Mouse (Mus musculus) lung, postnatal 0 days (tissue): ENCODE measurements around the gene Depdc1b. TPM values are rescaled to one million over a fixed set of nuclear protein-coding genes. Genes with fewer than 3 reads are reported as not detected.

Experiments used
- ATAC-seq: fragments of 200-750 bp; cut with Nextera tagmentation; 2 replicates; pipeline ENCODE4 v1.8.0; 2017; ENCODE audit warnings: moderate library complexity
- DNase-seq: peaks from one replicate; pipeline ENCODE4 v3.0.0-alpha.2; 2016; ENCODE audit warnings: low spot score
- H3K27ac ChIP-seq: fragments of 300-500 bp; sonication (generic); 2 replicates; pipeline ENCODE4 v1.5.1; 2014; ENCODE audit warnings: antibody characterized with exemption, mild to moderate bottlenecking, low read length, mixed read lengths
- H3K27me3 ChIP-seq: fragments of 300-500 bp; sonication (generic); replicated peaks from 2 replicates; pipeline ENCODE4 v1.6.1; 2014; ENCODE audit warnings: low read length, mixed read lengths; ENCODE audit not compliant: insufficient read depth
- H3K36me3 ChIP-seq: fragments of 300-500 bp; sonication (generic); 2 replicates; pipeline ENCODE4 v1.6.1; 2014; ENCODE audit warnings: low read length, mixed read lengths; ENCODE audit not compliant: insufficient read depth
- H3K4me1 ChIP-seq: fragments of 300-500 bp; sonication (generic); 2 replicates; pipeline ENCODE4 v1.6.1; 2014; ENCODE audit warnings: antibody characterized with exemption, low read depth, low read length, mixed read lengths; ENCODE audit not compliant: insufficient read depth
- H3K4me2 ChIP-seq: fragments of 300-500 bp; sonication (generic); replicated peaks from 2 replicates; pipeline ENCODE4 v1.6.1; 2014; ENCODE audit warnings: low read depth, mild to moderate bottlenecking, low read length, moderate library complexity, mixed read lengths
- H3K4me3 ChIP-seq: fragments of 300-500 bp; sonication (generic); 2 replicates; pipeline ENCODE4 v1.5.1; 2014; ENCODE audit warnings: low read depth, low read length
- H3K9ac ChIP-seq: fragments of 300-500 bp; sonication (generic); replicated peaks from 2 replicates; pipeline ENCODE4 v1.6.1; 2014; ENCODE audit warnings: low read depth, mild to moderate bottlenecking
- H3K9me3 ChIP-seq: fragments of 300-500 bp; sonication (generic); 2 replicates; pipeline ENCODE4 v1.6.1; 2016; ENCODE audit warnings: low read length, mixed read lengths
- CTCF ChIP-seq: IDR thresholded peaks from 2 replicates; pipeline ENCODE4 v1.5.1; 2016; ENCODE audit warnings: antibody characterized with exemption, mild to moderate bottlenecking
- EP300 ChIP-seq: IDR thresholded peaks from 2 replicates; pipeline ENCODE4 v1.6.1; 2016; ENCODE audit warnings: antibody characterized with exemption, mild to moderate bottlenecking, control low read depth
- WGBS: fragments of 180-500 bp; shearing (Covaris S2); extraction: QIAGEN DNeasy Blood & Tissue Kit; methylation state at CpG from one replicate; pipeline ENCODE4 v1.1.7; 2014; 5-methylcytosine and 5-hydroxymethylcytosine counted together
- polyA plus RNA-seq: library from polyadenylated mRNA; unstranded; fragments of >200 nt; fragmentation: Nextera tagmentation; extraction: Ambion mirVana; gene quantifications from 2 replicates; pipeline ENCODE4 v1.2.1, GENCODE M21; 2015

Depdc1b gene
- polyA plus RNA-seq, 1 experiment from 2014 or later, result 0.70 TPM

DNA sequence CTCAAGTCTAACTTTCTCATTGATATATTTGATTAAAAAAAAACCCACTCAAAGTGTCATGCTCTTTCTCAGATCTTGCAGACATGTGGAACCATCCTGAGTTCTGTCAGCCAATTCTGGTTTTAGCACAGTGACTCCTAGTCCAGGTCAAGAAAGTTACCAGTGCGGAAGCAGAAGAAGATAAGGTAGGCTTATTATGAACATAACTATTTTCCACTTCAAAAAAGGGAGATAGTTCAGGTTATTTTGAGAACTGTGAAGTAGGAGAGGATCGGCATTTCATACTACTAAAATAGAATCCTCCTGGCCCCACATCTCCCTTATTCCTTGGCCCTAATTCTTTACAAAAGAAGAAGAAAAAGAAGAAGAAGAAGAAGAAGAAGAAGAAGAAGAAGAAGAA lies 121.3 kb downstream of the Depdc1b start:
- Histone ChIP-seq H3K27me3 (no peaks in the 10 kb centered on the region), H3K9me3 (no peaks in the 10 kb centered on the region), H3K4me2 (no peak overlapping the region), H3K9ac (no peak overlapping the region), H3K4me1 (no peaks in the 10 kb centered on the region), H3K27ac (no peak overlapping the region), H3K4me3 (no peak overlapping the region), H3K36me3 (no peaks in the 10 kb centered on the region)
- ATAC-seq (no peak), DNase-seq (no peak)
- no peak for TF ChIP-seq EP300
- no peak for TF ChIP-seq CTCF
- WGBS, result 94% methylated on average over 2 of the region's 2 CpGs

DNA sequence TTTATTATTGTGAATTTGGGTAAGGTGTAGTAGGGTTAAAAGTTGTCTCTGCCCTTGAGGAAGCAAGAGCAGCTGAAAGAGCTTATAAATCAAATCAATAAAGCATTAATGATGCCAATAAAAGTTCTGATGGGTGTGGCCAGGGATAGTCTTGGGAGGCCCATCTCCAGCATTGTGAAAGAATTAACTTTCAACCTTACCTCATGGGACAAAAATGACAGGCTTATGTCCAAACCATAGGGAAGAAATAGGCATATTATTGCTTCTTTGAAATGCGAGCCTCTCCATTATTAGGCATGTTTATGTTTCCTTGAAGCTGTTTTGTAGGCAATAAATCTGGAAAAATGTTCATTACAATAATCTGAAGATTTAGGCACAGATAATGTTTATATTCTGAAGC lies 122.9 kb downstream of the Depdc1b start:
- no peaks in the 10 kb centered on the region for H3K27me3 ChIP-seq
- TF ChIP-seq EP300, result no peak
- TF ChIP-seq CTCF, result no peak
- DNase-seq (no peak), ATAC-seq (no peak)
- H3K9ac ChIP-seq, result no peak overlapping the region
- WGBS, result 74% methylated on average over 1 of the region's 1 CpGs
- H3K36me3 ChIP-seq, result no peaks in the 10 kb centered on the region
- no peak overlapping the region for H3K4me3 ChIP-seq
- no peaks in the 10 kb centered on the region for H3K4me1 ChIP-seq
- H3K9me3 ChIP-seq, result no peaks in the 10 kb centered on the region
- no peak overlapping the region for H3K4me2 ChIP-seq
- H3K27ac ChIP-seq, result no peak overlapping the region

DNA sequence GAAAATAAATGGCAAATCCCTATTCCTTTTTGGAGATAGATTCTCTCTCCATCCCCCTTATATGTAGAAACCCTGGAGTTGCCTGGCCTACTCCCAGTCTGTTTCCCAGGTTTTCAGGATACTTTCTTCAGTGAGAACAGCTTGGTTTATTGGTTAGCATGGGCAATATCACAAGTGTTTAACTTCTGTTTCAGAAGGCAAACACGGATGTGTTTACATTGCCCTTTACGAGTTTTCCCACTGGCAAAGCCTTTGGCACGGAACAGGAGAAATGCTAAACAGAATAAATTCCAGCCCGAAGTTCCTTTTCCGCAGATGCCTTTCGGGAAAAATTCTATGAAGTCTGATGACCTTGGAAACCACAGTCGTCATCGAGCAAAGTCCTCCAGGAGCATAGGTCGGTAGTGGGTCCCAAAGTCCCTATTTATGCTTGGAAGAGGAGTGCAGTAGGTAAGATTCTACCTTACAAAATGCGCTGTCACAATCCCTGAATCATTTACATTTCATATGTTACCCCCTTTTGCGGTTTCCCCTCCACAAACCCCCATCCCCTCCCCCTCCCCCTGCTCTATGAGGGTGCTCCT lies 132.3 kb downstream of the Depdc1b start:
- H3K27me3 ChIP-seq, result no peaks in the 10 kb centered on the region
- TF ChIP-seq EP300, result no peak
- no peak for TF ChIP-seq CTCF
- H3K4me2 ChIP-seq, result peak overlapping the region; percentile 27
- ATAC-seq, result peak; percentile 44; the same call in 1 of the 2 replicates
- H3K4me3 ChIP-seq, result no peak overlapping the region
- no peaks in the 10 kb centered on the region for H3K9me3 ChIP-seq
- H3K27ac ChIP-seq, result no peak overlapping the region
- peaks cover 3% of the 10 kb centered on the region; the same call in 1 of the 2 replicates for H3K4me1 ChIP-seq
- peak; percentile 29 for DNase-seq
- 40% methylated on average over 11 of the region's 11 CpGs for WGBS
- H3K9ac ChIP-seq, result no peak overlapping the region
- H3K36me3 ChIP-seq, result no peaks in the 10 kb centered on the region

DNA sequence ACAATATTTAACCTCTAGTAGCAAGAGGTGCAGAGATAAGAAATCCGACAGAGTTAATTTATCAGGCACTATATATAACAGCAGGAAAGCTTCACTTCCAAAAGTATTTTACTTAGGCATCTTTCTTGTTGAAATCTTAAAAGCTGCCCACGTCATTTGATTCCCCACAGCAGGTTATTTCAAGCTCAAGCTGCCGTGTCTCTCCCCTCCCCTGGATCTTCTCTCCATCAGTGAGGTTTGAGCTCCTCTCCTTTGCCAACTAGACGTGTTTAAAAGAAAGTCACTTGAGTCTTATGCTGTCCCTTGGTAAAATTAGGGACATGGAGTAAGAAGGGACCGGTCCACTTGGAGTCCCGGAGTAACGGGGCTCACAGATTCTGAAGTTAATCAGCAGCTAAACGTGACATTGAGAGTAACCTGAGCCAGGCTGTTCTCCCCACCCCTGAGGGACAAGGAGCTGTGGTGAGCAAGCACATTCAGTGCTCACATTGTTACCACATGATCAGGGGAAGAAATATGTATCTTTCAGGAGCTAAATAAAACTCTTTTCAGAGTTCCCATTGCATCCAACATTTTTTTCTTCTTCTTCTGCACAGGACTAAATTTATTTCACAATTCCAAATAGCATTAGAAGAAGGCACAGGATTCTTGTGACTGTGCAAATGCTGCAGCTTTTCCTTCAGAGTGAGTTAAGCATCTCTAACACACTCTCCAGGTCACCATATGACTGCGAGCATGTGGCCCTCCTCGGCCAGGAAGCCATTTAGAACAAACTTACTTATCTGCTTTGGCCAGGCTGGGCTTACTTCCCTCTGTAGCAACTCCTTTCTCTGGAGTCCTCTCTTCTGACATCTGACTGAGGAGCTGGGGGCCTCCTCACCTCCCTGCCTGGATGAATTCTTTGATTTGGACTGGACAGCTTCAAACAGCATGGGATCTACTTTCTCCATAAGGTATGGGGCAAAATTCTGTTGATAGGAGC lies 133.3 kb downstream of the Depdc1b start, which contains the start of gene Pde4d:
Gene Pde4d (plus strand): TSS at position 833 of the 982 bp plus-strand sequence.
- Histone ChIP-seq H3K27ac (no peak within 1 kb of the TSS), H3K4me2 (peak within 1 kb of the TSS; percentile 27; the same call in 1 of the 2 replicates), H3K4me3 (no peak within 1 kb of the TSS), H3K4me1 (peaks cover 3% of the 10 kb centered on the region; the same call in 1 of the 2 replicates), H3K36me3 (no peaks in the 10 kb centered on the region), H3K9ac (no peak within 1 kb of the TSS), H3K9me3 (no peaks in the 10 kb centered on the region), H3K27me3 (no peaks in the 10 kb centered on the region)
- ATAC-seq (peak; percentile 32; the same call in 1 of the 2 replicates), DNase-seq (peak; percentile 45)
- 14% methylated on average over 10 of the region's 10 CpGs for WGBS
- no peak for TF ChIP-seq CTCF
- no peak for TF ChIP-seq EP300

DNA sequence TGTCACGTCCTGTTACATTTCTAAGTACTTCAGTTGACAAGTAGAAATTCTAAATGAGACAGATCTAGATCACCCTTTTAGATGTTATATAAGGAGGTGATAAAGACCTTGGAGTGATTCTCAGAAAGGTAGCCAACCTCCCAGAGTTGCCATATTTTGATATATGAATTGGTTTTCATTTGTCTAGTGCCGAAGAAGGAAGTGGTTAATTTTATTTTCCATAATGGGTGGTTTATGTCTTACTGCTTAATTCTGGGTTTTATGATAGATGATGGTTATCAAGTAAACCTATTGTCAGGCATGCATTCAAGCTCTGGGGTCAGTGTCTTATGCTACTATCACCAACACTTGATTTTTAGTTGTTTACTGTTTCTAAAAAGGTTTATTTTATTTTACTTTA lies 135.0 kb downstream of the Depdc1b start:
- H3K27me3 ChIP-seq, result no peaks in the 10 kb centered on the region
- WGBS, result 73% methylated on average over 2 of the region's 2 CpGs
- no peak overlapping the region for H3K9ac ChIP-seq
- no peak overlapping the region for H3K4me3 ChIP-seq
- ATAC-seq (no peak), DNase-seq (no peak)
- TF ChIP-seq CTCF (no peak), EP300 (no peak)
- H3K36me3 ChIP-seq, result no peaks in the 10 kb centered on the region
- H3K4me1 ChIP-seq, result peaks cover 3% of the 10 kb centered on the region; the same call in 1 of the 2 replicates
- H3K27ac ChIP-seq, result no peak overlapping the region
- no peaks in the 10 kb centered on the region for H3K9me3 ChIP-seq
- H3K4me2 ChIP-seq, result no peak overlapping the region
